Mouse (Mus musculus) c-Kit-positive CD71-positive TER-119-negative erythroid progenitor cells, embryonic 14.5 days (primary cell): ENCODE results near the gene Stx11.

Source experiments
- DNase-seq: peaks from one replicate; pipeline ENCODE4 v3.0.0-alpha.2; 2013; ENCODE audit warnings: low read depth

The Stx11 gene

GRCm38 (mm10) chr10:12964151-12965075 lies at the start of gene Stx11:
TSS of gene Stx11 (minus strand) at chr10:12964298.
- peak; percentile 70 for DNase-seq

GRCm38 (mm10) chr10:13008737-13009121 lies 44.6 kb upstream of the Stx11 start:
- DNase-seq, result no peak

GRCm38 (mm10) chr10:13007876-13008736 lies 44.0 kb upstream of the Stx11 start:
- peak; percentile 95 for DNase-seq

- DNase-seq, result no peak
Measured at GRCm38 (mm10) chr10:13005043-13005442, 40.9 kb upstream of the Stx11 start, which contains the start of gene Sf3b5. TSS of gene Sf3b5 (plus strand) at chr10:13005343.

DNA sequence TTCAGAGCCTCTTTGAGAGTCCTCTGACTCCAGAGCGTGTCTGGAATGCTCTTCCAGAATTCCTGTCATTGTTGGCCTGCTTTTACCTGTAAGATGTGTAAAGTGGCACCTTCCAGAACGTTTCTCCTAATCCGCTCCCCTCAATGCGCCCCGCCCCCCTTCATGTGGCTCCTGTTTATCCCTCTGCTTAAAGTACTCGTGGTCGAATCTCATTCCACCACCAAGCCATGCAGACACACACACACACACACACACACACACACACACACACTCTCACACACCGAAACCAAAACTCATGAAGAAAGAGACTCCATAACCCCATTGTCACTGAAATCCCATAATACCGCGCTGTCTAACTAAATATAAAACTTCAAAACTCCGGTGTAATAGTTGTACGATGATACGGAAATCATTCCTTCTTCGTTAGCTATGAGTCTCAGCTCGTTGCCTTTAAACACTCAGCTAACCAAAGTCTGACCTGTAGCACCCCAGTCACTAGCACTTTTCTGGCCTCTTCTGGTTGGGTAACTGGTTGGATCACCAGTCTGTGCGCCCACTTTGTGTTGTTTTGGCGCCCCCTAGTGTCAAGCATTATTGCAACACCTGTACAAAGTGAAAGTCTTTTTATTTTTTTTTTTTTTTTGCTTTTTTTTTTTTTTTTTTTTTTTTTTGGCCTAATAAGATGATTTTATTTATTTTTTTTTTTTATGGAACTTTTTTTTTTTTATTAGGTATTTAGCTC lies 32.8 kb upstream of the Stx11 start:
- peak; percentile 85 for DNase-seq

DNA sequence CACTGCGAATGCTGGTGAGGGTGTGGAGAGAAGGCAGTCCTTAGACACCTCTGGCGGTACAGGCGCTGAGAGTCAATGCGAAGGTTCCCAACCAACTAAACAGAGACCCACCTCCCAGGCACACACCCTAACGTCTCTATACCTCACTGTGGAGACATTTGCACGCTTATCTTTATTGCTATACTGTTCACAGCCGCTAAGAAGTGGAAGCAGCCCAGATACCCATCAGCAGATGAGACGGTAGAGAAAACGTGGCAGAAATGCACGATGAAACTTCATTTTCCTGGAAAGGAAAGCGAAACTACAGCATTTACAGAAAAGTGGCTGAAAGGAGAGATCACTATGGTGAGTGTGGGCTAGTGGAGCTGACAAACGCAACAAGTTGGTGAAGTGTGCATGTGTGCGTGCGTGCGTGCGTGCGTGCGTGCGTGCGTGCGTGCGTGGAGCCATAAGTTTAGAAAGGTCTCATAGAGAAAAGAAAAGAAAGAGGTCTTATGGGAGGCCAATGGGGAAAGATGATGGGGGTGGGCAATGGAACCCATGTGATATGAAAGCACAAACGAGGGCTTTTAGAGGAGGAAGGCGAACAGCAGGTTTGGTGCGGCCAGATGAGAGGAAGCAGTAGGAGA lies 29.4 kb upstream of the Stx11 start:
- no peak for DNase-seq

DNA sequence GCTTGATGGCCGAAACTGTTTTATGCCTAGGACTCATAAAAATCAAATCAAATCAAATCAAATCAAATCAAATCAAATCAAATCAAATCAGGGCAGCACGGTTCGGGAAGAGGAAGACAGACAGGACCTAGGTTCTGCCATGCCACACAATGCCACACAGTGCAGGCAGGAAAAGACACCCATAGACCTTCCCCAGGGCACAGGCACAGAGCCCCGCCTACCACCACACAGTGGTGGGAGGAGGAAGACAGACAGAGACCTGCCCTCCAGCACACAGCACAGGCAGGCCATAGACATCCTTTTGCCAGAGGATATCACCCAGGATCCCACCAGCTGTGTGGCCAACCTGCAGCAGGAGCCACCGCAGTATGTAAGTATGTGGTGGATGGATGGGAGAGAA lies 27.9 kb upstream of the Stx11 start:
- no peak for DNase-seq

GRCm38 (mm10) chr10:12986943-12987342 lies 22.8 kb upstream of the Stx11 start:
- no peak for DNase-seq

DNA sequence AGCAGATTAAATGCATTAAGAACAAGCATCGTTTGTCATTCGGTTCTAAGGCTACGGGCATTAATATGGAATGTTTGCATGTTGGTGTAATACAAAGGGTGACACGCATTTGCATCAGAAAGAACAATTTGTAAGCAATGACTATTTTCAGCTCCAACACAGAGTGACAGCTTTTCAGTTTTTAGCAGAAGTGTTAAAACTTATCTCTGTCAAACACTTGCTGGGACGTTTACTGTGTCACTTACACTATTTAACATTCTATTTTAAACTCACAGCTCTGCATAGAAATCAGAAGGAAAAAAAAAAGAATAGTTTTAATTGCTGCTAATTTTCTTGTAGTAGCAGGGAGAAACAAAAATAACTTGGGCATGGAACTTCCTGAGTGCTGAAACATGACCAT lies 22.4 kb upstream of the Stx11 start:
- no peak for DNase-seq

- DNase-seq, result no peak
Measured at GRCm38 (mm10) chr10:12985028-12985427, 20.9 kb upstream of the Stx11 start.

DNA sequence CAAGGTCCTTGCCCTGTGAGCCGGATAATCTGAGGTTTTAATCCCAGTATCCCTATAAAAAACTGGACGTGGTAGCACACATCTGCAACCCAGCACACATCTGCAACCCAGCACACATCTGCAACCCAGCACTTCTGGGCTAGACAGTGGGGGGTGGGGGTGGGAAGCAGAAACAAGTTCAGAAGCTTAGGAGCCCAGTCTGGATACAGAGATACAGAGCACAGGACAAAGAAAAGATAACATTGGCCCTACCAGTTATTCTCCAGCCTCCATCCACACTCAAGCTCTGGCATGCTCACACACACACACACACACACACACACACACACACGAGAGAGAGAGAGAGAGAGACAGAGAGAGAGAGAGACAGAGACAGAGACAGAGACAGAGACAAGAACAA lies 19.4 kb upstream of the Stx11 start:
- no peak for DNase-seq

DNA sequence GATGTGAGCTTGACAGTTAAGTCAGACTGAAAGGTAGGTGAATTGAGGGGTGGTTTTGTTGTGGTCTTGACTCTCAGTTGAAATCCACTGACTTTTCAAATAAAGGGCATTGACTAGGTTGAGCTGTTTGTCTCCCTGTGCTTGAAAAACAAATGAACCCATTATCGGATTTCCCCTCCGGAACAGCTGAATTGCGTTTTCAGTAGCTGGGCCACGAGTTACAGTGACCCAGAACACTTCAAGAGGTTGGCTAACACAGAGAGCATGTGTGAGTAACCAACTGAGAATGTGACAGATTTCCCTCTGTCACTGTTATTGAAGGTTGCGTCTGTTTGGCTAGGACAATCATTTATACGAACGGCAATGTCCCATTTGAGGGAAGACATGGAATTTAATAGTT lies 17.0 kb upstream of the Stx11 start:
- no peak for DNase-seq

DNA sequence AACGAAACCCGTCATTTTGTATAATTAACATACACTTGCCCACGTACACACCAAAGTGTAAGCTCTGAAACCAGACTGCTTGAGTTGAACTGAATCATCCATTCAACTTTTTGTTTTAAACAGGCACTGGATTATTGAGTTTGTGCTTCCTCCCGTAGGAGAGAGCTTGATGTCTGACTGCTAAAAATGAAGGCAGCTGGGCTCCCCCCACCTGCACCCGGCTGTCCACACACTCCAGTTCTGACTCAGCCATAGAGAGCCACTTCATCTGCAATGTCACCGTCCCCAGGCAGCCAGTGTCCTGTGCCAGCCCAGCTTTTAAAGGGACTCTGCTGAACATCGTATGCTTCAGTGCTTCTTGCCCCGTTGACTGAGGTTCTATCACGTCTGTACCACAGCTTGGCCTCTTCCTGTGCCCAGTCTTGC lies 13.7 kb upstream of the Stx11 start:
- DNase-seq, result no peak

GRCm38 (mm10) chr10:12976552-12976951 lies 12.5 kb upstream of the Stx11 start:
- no peak for DNase-seq

DNA sequence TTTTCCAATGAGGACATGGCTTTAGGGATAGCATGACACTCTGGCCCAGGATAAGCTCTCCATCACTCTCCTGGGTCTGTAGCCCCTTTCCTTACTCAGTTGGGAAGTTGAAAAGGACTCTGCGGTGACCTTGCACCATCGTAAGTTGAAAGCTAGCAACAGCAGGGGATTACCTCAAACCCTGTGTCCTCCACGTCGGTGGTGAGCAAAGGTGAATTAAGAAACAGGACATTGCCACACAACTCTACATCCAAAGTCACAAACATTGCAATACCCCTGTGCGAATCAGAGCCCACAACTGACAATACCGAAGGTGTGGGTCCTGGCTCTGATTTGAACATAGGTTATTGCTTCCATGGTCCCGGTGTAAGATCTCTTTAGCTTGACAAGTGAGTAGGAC lies 11.9 kb upstream of the Stx11 start:
- no peak for DNase-seq

DNA sequence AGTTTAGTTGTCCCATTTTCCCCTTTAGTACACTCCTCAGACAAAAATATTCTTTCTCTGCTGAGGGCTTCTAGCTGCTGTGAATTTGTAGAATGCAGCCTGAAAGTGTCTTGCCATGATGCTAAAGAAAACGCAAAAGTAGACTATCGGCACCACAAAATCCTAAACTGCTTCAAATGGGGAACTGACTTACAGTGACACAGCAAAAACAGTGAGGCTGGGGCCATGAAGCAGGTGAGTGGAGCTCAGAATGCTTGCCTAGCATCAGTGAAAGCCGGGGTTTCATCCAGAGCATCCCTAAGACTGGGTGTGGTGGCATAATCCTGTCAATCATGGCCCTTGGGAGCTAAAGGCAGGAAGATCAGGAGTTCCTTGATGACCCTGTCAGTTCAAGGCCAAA lies 11.4 kb upstream of the Stx11 start:
- DNase-seq, result no peak

DNA sequence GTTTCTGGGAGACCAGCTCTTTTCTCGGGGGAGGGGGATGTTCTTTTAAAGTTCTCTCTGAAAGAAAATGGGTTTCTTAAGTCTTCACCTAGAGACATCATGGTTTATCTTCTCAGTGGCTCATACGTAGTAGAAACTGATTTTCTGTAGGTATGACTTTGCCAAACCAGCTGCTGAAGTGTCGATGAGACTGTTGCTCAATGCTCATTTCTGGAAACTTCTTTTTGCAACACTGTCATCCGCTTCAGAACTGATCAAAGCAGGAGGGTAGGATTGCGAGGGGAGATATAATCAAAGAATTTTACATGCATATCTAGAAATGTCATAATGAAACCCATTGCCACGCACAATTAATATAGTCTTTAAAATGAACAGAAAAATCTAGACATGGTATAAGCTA lies 10.5 kb upstream of the Stx11 start:
- no peak for DNase-seq

DNA sequence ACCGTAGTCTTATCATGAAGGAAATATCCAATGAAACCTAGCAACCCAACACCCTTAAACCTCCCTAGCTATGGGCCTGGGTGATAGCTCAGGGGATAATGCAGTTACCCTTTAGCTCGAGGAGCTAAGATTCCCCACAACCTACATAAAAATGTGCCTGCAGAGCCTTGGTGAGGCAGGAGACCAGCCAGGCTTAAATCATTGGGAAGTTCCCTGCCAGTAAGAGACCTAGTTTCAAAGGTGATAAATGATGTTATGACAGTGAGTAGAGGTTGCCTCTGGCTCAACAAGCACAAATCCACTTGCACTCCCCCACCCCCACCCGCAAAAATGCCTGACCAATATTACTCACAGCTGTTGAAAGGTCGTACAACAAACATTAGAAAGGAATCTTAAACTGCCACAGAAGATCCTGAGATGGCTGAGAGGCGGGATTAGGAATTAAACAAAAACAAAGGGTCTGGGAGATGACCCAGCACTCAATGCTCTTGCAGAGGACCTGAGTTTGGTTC lies 1.6 kb upstream of the Stx11 start:
- DNase-seq, result no peak

DNA sequence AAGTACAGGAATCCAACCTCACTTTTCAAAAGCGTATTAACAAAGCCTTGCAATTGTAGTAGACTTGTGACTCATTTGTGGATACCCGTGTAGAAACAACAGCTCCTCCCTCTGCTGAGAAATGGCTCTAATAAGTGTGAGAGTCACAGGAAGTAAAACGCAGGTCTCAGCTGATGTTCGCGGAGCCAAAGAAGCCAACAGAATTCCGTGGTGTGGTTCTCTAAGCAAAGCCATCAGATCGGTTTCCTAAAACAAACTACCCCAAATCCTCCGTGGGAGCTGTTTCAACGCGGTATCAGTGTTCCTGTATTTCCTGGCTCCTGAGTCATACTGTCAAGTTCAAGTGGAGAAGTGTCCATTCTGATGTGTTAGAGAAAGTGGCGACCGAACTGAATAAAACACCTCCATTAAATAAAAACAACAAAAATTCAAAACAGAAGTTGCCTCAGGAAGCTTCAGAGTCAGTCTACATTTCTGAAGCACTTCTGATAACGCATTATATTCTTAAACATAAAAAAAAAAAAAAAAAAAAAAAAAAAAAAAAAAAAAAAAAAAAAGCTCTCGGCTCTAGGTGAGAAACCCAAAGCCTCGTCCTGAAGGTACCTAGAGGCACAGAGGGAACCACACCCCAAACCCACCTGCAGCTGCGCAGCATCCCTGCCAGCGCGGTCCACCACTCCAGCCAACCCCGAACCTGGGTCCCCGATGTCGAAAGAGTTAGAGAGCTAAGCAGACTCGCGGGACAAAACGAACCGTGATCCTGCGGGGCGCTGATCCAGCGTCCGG lies 543 bp downstream of the Stx11 start:
- peak; percentile 55 for DNase-seq

DNA sequence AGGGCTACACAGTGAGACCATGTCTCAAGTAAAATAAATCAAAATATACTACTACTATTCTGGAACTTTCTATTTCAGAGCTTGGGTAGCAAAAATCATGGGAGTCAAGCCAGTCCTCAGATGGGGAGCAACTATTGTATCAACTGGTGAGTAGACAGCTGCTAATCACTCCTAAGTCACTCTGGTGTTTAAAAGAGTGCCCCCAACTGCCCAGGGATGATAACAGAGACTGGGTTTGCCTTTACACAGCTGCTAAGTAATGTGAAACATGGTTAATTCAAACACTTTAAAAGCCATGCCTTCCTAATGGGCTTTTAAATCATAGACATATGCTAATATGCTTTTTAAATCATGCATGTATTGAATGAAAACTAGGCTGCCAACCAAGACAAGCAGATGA lies 1.9 kb downstream of the Stx11 start:
- DNase-seq, result peak; percentile 66

GRCm38 (mm10) chr10:12961546-12961945 lies 2.6 kb downstream of the Stx11 start:
- no peak for DNase-seq
